Mouse (Mus musculus): ENCODE measurements at regions not wholly inside any gene's neighbourhood (a gene's known extent, or its start where the extent isn't known, plus 50 kb on each side); places are given as distances from the start of the nearest gene placed in this dataset.

GRCm38 (mm10) chr13:47298010-47298409 lies 175.6 kb downstream of the Rnf144b start:
- DNase-seq: no peak

DNA sequence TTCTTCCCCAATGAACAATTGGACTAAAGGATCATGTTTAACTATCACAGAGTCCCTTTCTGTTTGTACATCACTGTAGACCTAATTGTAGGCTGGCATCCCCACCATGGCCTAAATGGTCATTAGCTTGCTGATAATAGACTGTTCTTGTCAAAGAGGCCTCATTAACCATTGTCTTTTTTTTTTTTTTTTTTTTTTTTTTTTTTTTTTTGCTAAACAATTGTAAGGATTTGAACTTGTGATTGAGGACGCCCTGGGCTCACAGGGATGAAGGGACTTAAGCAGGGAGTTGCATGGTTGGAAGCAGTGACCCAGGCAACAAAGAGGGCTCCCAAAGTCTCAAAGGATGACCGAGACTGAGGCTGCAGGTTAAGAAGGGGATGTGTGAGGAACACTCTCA lies 178.0 kb downstream of the Rnf144b start:
- DNase-seq: no peak

- DNase-seq: peak; percentile 71
These were observed 178.6 kb downstream of the Rnf144b start for GRCm38 (mm10) chr13:47301070-47301469.

GRCm38 (mm10) chr13:47309492-47309891 lies 187.0 kb downstream of the Rnf144b start:
- DNase-seq: no peak

GRCm38 (mm10) chr13:47310751-47311202 lies 188.3 kb downstream of the Rnf144b start:
- peak; percentile 46 for DNase-seq

- DNase-seq: no peak
These were observed 197.1 kb downstream of the Rnf144b start for GRCm38 (mm10) chr13:47319549-47319948.

- no peak for DNase-seq
These were observed 199.4 kb downstream of the Rnf144b start for GRCm38 (mm10) chr13:47321876-47322275.

DNA sequence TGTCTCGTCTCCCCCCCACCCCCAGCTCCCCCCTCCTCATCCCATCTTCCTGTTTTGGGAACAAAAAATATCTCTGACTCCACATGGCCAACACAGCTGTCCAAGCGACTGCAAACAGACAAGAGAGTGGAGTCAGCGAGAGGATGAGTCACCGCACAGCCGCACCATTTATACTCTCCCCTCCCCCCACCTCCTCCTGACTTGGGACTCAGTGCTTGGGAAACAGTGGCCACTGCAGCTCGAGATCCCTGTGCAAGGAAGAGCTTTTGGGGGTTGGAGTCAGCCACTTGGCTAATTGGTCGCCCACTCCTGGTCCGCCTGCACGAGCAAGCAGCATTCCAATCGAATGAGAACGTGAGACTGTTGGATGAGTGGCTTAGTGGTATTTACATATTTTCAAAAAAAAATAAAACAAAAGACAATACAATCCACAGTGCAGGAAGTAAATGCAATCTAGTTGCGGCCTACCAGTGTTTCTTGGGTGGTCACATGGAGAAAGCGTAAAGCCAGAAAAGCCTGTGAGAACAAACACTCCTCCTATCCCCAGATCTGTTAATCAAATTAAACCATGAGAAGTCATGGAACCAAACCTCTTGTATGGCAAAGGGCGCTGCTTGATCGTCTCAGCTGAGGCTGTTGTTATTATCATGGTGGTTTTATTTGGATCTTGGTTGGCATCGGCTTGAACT lies 213.7 kb downstream of the Rnf144b start:
- DNase-seq: peak; percentile 28

GRCm38 (mm10) chr13:47336865-47337441 lies 214.5 kb downstream of the Rnf144b start:
- DNase-seq: no peak

DNA sequence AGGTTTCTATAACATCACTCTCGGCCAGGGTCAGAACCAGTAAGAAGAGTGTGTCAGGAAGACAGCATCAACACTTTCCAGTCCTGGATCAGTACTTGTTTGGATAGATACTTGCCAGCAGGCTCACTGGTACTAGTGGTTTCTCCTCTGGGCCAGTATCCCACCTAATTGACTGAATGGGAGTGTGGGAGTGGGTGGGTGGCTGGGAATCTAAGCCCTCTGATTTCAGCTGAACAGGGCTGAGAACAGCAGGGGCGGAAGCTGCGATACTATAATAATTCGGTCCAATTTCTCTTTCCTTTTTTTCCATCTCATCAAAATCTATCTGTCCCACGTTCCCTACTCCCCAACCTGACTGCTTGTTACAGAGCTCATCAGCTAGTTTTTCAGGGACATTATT lies 217.0 kb downstream of the Rnf144b start:
- no peak for DNase-seq

GRCm38 (mm10) chr13:47342361-47342760 lies 219.9 kb downstream of the Rnf144b start:
- no peak for DNase-seq

GRCm38 (mm10) chr13:47345576-47345975 lies 223.1 kb downstream of the Rnf144b start:
- peak; percentile 45 for DNase-seq

- DNase-seq: no peak
These were observed 225.4 kb downstream of the Rnf144b start for GRCm38 (mm10) chr13:47347835-47348234.

DNA sequence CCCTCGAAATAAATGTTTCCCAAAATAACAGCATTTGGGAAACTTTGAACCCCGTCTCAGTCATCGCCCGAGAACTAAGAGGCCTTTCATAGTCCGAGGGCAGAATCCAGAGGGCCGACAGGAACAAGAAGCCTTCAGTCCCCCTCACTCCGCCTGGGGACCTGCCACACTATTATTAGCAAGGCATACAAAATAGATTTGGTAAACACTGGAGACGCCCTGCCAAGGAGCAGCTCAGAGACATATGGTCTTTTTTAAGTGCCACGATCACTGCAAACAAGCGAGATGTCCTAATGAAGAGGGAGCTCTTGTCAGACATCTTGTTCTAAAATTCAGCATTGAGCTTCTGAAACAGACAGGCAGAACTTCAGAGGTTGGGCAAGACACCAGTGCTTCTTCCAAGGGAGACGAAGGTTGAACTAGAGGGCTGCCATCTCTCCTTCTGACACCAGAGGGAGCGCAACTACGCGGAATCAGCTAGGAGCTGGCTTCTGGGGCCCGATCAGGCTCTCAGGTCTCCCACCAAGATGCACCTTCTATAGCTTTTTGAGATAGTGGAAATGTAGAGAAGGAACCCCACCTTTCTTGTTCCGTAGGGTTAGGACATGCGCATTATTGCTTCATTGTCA lies 226.2 kb downstream of the Rnf144b start:
- DNase-seq: peak; percentile 83

DNA sequence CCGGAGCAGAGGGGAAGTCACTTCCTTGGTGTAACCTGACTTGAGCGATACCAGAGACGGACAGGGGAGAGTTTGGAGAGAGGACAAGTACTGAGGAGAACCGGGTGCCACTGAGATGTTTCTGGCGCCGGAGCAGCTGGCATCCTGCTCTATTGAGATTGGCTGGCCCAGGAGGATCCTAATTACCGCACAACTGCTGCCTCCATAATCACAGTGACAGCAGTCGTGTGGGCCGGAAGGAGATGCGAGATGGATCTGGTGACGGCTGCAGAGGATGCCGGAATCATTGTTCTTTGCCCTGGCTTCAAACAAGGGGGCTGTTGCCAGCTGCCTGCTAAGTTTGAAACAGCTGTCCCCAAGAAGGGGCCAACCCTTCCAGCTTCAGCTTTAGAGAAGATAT lies 232.0 kb downstream of the Rnf144b start:
- DNase-seq: no peak

DNA sequence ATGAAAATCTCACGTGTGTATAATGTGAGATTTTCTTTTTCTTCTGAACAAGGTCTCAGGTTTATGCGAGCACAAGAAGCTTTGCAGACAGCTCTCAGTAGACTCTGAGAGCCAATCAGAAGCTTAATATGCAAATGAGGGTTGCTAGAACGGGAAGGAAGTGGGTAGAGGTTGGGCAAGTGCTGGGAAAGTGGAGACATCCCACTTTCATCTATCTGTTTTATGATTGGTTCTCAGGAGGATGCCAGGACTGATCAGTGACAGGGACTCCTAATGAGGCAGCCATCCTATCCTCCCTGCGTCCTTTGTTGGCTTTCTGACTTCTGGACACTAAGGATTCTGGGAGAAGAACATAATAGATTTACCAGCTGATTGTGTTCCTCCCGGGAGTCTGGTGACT lies 232.7 kb downstream of the Rnf144b start:
- DNase-seq: no peak

- no peak for DNase-seq
These were observed 236.5 kb downstream of the Rnf144b start for GRCm38 (mm10) chr13:47358986-47359385.

DNA sequence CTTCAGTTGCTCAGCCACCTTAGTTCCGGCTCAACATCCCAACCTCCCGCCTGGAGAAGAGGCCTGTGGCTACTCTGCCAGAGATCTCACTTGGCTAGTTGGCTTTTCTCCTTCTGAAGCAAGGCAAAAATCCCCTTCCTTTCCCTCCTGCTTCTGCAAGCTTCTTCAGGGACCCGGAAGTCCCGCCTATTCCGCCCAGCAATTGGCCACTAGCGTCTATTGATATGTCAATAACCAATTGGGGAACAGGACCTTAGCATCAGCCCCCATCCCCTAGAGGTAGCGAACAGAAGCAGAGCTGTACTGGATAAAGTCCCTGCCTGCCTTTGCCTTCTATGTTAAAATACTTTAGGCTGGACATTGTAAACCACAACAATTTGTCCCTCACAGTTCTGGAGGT lies 243.3 kb downstream of the Rnf144b start:
- DNase-seq: peak; percentile 31

DNA sequence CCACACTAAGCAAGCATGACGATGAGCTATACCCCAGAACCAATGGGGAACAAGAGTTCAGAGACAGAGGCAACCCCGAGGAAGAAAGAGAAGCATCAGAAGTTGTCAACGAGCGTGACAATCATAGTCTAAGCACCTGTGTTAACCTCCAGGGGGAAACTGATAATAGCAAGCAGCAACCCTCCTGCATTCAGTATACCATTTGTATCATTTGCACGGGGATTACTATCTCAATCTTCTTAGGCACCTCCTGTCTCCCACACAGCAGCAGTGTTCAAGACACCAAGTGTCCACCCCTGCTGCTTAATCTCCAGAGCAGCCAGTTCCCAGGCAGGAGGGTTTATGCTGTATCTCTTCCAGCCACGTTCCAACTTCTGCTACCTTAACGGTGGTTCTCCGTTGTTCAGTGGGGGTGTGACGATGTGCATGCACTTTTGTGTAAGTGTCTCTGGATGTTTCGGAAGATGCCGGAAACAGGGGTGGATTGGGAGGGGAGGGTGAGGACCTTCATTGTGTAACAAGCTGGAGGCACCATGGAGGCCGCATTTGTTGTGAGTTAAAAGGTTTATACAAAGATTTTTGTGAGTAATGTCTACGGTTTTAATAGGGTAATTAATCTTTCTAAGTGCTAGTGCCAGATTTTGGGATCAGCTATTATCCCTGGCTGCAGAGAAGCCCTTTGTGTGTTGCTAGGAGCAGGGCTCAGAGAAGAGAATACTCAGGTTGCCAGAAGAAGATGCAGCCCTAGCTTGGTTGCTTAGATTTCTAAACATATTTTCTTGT lies 245.8 kb downstream of the Rnf144b start:
- DNase-seq: peak; percentile 43

- no peak for DNase-seq
These were observed 252.1 kb downstream of the Rnf144b start for GRCm38 (mm10) chr13:47374583-47374982.

DNA sequence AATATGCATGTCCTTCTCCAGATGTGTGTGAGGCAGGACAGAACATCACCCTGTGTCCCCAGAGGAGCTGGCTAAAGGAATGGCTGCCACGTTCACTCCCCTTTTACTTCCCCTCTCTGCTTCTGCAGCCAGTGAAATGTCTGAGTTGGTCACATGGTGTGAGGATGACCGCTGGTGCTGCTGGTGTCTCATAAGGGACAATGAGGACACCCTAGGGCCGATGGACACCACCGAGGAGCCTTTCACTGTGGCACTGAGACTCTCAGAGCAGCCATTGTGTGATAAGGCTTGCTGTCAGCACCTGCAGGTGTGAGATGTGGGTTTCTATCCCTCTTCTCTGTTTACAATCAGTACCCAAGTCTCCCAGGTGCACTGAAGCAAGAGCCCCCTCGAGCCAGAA lies 268.6 kb downstream of the Rnf144b start:
- no peak for DNase-seq

GRCm38 (mm10) chr13:47397726-47398350 lies 275.4 kb downstream of the Rnf144b start:
- peak; percentile 8 for DNase-seq

GRCm38 (mm10) chr13:47398976-47399375 lies 276.5 kb downstream of the Rnf144b start:
- no peak for DNase-seq

Data from embryo, embryonic 11 days (tissue).